Mouse (Mus musculus): Measurements from ENCODE around the gene Plxnd1. TPM values are rescaled to one million over a fixed set of nuclear protein-coding genes. Genes with fewer than 3 reads are reported as not detected.

Gene Plxnd1
- polyA plus RNA-seq, 1 experiment, result 28.4 TPM

- Histone ChIP-seq H3K4me3 (ENCODE audit: insufficient read depth, low read length) (no peak overlapping the region), H3K4me1 (ENCODE audit: control insufficient read depth, insufficient read depth, low read length) (no peaks in the 10 kb centered on the region)
These were observed 62.4 kb downstream of the Plxnd1 start for GRCm38 (mm10) chr6:115932391-115932790.

GRCm38 (mm10) chr6:115931639-115932038 is 63.2 kb downstream of the Plxnd1 start, which contains the start of gene Rho:
Gene Rho, plus strand, starts transcription at chr6:115931748.
- TF ChIP-seq CTCF (IDR thresholded peaks at IDR 0.05; ENCODE audit: borderline replicate concordance, insufficient read depth, low read length), result no peak
- Histone ChIP-seq H3K27ac (ENCODE audit: insufficient read depth, low read length) (no peak within 1 kb of the TSS), H3K4me3 (ENCODE audit: insufficient read depth, low read length) (no peak within 1 kb of the TSS), H3K4me1 (ENCODE audit: control insufficient read depth, insufficient read depth, low read length) (no peaks in the 10 kb centered on the region)

More at GRCm38 (mm10) chr6:115932391-115932790, 62.4 kb downstream of the Plxnd1 start:
- no peak for TF ChIP-seq POLR2A (IDR thresholded peaks at IDR 0.05; ENCODE audit: low read depth, low read length)
- TF ChIP-seq CTCF (IDR thresholded peaks at IDR 0.05; ENCODE audit: borderline replicate concordance, insufficient read depth, low read length), result no peak
- no peak overlapping the region for H3K27ac ChIP-seq (ENCODE audit: insufficient read depth, low read length)

- Histone ChIP-seq H3K27ac (ENCODE audit: insufficient read depth, low read length) (no peak overlapping the region), H3K4me3 (ENCODE audit: insufficient read depth, low read length) (no peak overlapping the region), H3K4me1 (ENCODE audit: control insufficient read depth, insufficient read depth, low read length) (no peaks in the 10 kb centered on the region)
- TF ChIP-seq CTCF (IDR thresholded peaks at IDR 0.05; ENCODE audit: borderline replicate concordance, insufficient read depth, low read length), result no peak
- TF ChIP-seq POLR2A (IDR thresholded peaks at IDR 0.05; ENCODE audit: low read depth, low read length), result no peak
These were observed 64.8 kb downstream of the Plxnd1 start for GRCm38 (mm10) chr6:115930018-115930417.

GRCm38 (mm10) chr6:115927292-115928242 is 67.2 kb downstream of the Plxnd1 start:
- no peak for TF ChIP-seq POLR2A (IDR thresholded peaks at IDR 0.05; ENCODE audit: low read depth, low read length)
- no peak for TF ChIP-seq CTCF (IDR thresholded peaks at IDR 0.05; ENCODE audit: borderline replicate concordance, insufficient read depth, low read length)
- Histone ChIP-seq H3K4me1 (ENCODE audit: control insufficient read depth, insufficient read depth, low read length) (no peaks in the 10 kb centered on the region), H3K27ac (ENCODE audit: insufficient read depth, low read length) (no peak overlapping the region), H3K4me3 (ENCODE audit: insufficient read depth, low read length) (no peak overlapping the region)

- no peak overlapping the region for H3K4me3 ChIP-seq (ENCODE audit: insufficient read depth, low read length)
- H3K4me1 ChIP-seq (ENCODE audit: control insufficient read depth, insufficient read depth, low read length), result no peaks in the 10 kb centered on the region
- H3K27ac ChIP-seq (ENCODE audit: insufficient read depth, low read length), result no peak overlapping the region
- TF ChIP-seq POLR2A (IDR thresholded peaks at IDR 0.05; ENCODE audit: low read depth, low read length) (no peak), CTCF (IDR thresholded peaks at IDR 0.05; ENCODE audit: borderline replicate concordance, insufficient read depth, low read length) (no peak)
These were observed 68.4 kb downstream of the Plxnd1 start for GRCm38 (mm10) chr6:115926416-115926815.

- Histone ChIP-seq H3K27ac (ENCODE audit: insufficient read depth, low read length) (no peak overlapping the region), H3K4me1 (ENCODE audit: control insufficient read depth, insufficient read depth, low read length) (no peaks in the 10 kb centered on the region), H3K4me3 (ENCODE audit: insufficient read depth, low read length) (no peak overlapping the region)
- TF ChIP-seq CTCF (IDR thresholded peaks at IDR 0.05; ENCODE audit: borderline replicate concordance, insufficient read depth, low read length) (no peak), POLR2A (IDR thresholded peaks at IDR 0.05; ENCODE audit: low read depth, low read length) (no peak)
These were observed 70.0 kb downstream of the Plxnd1 start for GRCm38 (mm10) chr6:115924829-115925228.

GRCm38 (mm10) chr6:115919876-115920275 is 74.9 kb downstream of the Plxnd1 start:
- TF ChIP-seq CTCF (IDR thresholded peaks at IDR 0.05; ENCODE audit: borderline replicate concordance, insufficient read depth, low read length) (no peak), POLR2A (IDR thresholded peaks at IDR 0.05; ENCODE audit: low read depth, low read length) (no peak)
- H3K27ac ChIP-seq (ENCODE audit: insufficient read depth, low read length), result no peak overlapping the region
- no peak overlapping the region for H3K4me3 ChIP-seq (ENCODE audit: insufficient read depth, low read length)
- no peaks in the 10 kb centered on the region for H3K4me1 ChIP-seq (ENCODE audit: control insufficient read depth, insufficient read depth, low read length)

- TF ChIP-seq CTCF (IDR thresholded peaks at IDR 0.05; ENCODE audit: borderline replicate concordance, insufficient read depth, low read length) (no peak), POLR2A (IDR thresholded peaks at IDR 0.05; ENCODE audit: low read depth, low read length) (no peak)
- H3K27ac ChIP-seq (ENCODE audit: insufficient read depth, low read length), result no peak overlapping the region
- H3K4me3 ChIP-seq (ENCODE audit: insufficient read depth, low read length), result no peak overlapping the region
- H3K4me1 ChIP-seq (ENCODE audit: control insufficient read depth, insufficient read depth, low read length), result no peaks in the 10 kb centered on the region
These were observed 76.2 kb downstream of the Plxnd1 start for GRCm38 (mm10) chr6:115918615-115919014.

- Histone ChIP-seq H3K27ac (ENCODE audit: insufficient read depth, low read length) (no peak overlapping the region), H3K4me3 (ENCODE audit: insufficient read depth, low read length) (no peak overlapping the region), H3K4me1 (ENCODE audit: control insufficient read depth, insufficient read depth, low read length) (no peaks in the 10 kb centered on the region)
- TF ChIP-seq POLR2A (IDR thresholded peaks at IDR 0.05; ENCODE audit: low read depth, low read length), result no peak
These were observed 78.2 kb downstream of the Plxnd1 start for GRCm38 (mm10) chr6:115916611-115917010.
